Mouse (Mus musculus) liver, embryonic 14.5 days (tissue): ENCODE measurements around the gene Igf2bp1.

Source experiments
- CTCF ChIP-seq: IDR thresholded peaks from 2 replicates; pipeline ENCODE4 v1.5.1; 2016; ENCODE audit warnings: antibody characterized with exemption, low read depth, control low read depth
- EP300 ChIP-seq: IDR thresholded peaks from 2 replicates; pipeline ENCODE4 v1.6.1; 2016; ENCODE audit warnings: antibody characterized with exemption, low read depth

DNA sequence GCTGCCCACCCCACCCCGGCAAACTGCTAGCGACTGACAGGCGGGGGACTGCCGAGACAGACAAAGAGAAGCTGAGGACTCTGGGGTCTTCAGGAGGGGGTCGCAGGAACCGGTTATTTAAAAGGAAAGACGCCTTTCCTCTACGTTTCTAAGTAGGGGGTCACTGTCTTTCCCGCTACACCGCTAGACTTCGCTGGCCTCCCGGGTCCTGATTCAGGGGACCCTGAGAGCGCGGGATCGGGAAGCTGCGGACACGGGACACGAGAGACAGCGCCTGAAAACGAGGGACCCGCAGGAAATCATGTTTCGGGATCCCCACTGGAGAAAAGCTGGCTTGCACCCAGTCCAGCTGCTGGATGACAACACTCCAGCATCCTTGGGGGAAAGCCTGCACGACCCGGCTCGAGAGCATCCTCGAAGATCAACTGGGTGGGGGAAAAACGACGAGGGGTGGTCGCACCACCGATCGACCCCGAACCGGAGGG lies 669 bp upstream of the Igf2bp1 start:
- TF ChIP-seq CTCF, result no peak
- no peak for TF ChIP-seq EP300
